Mouse (Mus musculus) CD4-positive helper T cell, adult 2 months (primary cell): ENCODE data around the gene Samd4.

ENCODE experiments used
- DNase-seq: peaks from one replicate; pipeline ENCODE4 v3.0.0-alpha.2; 2012; ENCODE audit warnings: low read depth, missing footprints, low spot score

Gene Samd4

GRCm38 (mm10) chr14:46908858-46909257, 26.2 kb downstream of the Samd4 start:
- no peak for DNase-seq

DNA sequence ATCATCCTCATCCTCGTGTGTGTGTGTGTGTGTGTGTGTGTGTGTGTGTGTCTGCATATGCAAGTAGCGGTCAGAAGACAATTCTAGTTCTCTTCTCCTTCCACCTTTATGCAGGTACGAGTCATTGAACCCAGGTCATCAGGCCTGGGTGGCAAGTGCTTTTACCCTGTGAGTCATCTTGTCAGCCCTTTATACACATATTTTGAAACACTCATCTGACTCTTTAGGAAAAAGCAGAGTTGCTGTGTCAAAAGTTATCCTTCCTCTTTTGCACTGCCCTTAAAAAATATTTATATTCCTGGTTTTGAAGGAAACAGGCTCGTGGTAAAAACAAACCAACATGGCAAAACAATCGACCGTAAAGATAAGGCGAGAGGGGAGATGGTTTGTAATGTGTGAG, 29.8 kb downstream of the Samd4 start:
- DNase-seq: no peak

DNA sequence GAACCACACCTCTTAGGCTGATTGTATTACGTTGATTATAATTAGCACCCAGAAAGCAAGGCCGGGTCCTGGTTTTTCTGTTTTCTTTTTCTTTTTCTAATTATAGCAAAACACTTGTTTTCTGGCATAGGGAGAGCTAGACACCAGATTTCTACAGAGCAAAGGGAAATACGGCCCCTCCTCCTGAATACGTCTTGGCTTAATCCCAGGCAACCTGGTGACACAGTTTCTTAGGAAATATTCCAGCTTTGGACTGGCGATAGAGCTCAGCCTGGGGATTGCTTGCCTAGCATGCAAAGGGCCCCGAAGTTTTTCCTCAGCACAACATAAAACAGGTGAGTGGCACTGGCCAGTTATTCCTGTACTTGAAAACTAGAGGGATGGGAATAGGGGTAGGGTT, 31.7 kb downstream of the Samd4 start:
- no peak for DNase-seq

- DNase-seq: no peak
These were observed 32.9 kb downstream of the Samd4 start for GRCm38 (mm10) chr14:46915555-46915954.

GRCm38 (mm10) chr14:46916581-46916980, 33.9 kb downstream of the Samd4 start:
- no peak for DNase-seq

- DNase-seq: no peak
These were observed 34.5 kb downstream of the Samd4 start for GRCm38 (mm10) chr14:46917136-46917535.

DNA sequence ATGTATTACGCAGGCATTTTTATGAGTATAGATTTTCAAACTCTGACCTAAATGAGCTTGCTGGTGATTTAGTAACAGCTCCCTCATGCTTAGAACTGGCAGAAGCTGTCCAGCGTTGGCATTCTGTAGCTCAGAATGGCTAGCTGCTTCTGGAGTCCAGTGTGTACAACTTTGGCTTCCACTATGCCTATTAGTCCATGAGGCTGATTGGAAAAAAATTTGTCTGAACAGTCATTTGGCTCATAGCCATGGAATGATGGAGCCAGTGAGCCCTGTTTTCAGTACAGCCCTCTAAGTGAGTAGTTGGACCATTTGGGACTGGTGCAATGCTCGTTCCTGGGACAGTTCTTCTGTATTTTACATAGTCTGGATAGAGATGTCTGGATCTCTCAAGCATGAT, 34.9 kb downstream of the Samd4 start:
- no peak for DNase-seq

DNA sequence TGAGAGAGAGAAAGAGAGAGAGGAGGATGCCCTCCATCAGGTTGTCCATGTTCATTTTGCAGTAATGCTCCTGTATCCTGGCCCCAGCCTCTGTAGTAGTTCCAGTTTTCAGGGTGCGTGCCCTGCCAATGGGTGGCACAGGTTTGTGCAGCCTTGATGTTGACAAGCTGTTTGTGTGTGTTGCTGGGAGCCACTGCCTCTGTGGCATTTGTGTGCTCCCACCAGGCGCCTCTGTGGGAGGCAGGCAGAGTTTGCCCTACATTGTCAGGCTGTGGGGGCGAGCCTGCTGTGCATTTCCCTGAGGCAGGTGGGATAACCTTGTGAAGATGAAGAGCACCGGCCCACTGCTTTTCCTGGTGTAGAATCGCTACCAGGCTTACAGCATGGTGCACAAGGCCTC, 37.8 kb downstream of the Samd4 start:
- DNase-seq: no peak

- no peak for DNase-seq
These were observed 38.7 kb downstream of the Samd4 start for GRCm38 (mm10) chr14:46921178-46921975.

DNA sequence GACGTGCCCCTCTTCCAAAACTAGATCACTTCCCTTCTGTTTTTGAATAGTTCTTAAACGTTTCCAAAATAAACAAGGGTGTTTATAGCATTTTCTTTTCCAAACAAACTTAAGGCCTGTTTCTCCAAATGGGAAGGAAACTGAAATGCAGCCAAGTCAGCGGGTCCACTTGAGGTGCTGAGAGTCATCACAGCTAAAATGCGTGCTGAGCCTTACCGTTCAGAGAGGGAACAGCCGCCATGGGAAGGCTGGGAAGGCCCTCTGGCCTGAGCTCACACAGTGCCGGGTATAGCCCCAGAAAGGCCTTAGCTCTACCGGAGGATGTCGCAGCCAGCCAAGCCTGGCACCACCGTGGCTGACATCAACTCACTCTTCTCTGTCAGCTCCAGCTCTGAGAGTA, 41.3 kb downstream of the Samd4 start:
- DNase-seq: no peak

GRCm38 (mm10) chr14:46924422-46924821, 41.8 kb downstream of the Samd4 start:
- no peak for DNase-seq

DNA sequence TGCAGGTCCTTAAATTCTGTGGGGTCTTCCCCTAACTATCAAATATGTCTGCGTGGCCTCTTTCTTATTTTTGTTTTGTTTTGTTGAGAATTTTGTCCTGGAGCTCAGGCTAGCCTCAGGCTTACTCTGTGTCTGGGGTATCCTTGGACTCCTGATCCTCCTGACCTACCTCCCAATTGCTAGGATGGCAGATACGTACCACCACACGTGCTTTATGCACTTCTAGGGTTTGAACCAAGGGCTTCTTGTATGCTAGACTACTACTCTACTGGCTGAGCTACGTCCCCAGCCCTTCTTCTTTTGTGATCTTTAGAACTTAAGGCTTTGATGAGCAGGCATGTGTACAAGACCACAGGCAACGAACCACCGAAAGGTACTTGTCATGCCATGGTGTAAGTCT, 45.9 kb downstream of the Samd4 start:
- no peak for DNase-seq

GRCm38 (mm10) chr14:46932121-46932520, 49.5 kb downstream of the Samd4 start:
- DNase-seq: no peak

DNA sequence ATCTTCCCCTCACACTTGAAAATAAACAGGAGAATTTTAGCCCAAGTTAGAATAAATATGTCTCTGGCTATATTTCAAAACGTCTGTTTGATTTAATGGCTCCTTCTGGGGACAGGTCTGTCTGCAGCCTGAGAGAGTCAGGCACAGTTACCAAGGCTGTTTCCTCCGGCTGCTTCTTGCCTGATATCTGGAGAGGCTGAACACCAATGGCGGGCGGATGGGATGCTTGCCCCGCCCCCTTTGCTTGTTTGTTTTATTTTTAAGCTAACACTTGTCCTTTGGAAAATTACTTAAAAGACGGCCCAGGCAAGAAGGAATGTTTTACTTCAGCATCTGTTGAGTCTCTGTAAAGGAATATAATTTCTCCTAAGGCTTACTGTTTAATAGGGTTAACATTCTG, 50.1 kb downstream of the Samd4 start:
- no peak for DNase-seq

GRCm38 (mm10) chr14:46941077-46941476, 58.4 kb downstream of the Samd4 start:
- no peak for DNase-seq

GRCm38 (mm10) chr14:46941896-46942812, 59.5 kb downstream of the Samd4 start:
- DNase-seq: no peak

- no peak for DNase-seq
These were observed 61.8 kb downstream of the Samd4 start for GRCm38 (mm10) chr14:46944411-46944810.

DNA sequence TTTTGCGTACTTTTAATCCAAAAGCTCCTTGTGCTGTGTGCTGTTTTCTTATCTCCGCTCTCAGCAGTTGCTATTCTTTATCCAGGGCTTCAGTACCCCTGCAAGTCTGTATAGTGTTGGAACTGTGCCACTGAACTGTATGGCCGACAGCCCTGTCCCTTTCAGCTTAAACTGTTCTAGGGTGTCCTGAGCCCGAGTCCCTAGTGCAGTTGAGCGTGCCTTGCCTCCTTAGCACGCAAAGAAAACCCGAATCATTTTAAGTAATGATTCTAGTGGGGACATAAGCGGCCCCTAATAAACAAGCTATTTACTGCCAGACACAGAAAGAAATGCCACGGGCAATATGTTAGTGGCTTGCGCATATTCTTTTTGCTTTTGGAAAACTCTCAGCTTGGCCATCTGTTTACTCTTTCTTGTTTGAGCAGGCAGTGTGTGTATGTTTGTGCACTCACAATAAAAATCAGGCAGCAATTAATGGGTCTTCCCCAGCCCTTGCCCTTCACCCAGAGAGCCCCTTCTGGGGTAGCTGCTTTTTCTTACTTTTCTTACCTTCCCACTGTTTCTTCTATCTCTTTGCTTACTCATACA, 63.3 kb downstream of the Samd4 start:
- DNase-seq: no peak

DNA sequence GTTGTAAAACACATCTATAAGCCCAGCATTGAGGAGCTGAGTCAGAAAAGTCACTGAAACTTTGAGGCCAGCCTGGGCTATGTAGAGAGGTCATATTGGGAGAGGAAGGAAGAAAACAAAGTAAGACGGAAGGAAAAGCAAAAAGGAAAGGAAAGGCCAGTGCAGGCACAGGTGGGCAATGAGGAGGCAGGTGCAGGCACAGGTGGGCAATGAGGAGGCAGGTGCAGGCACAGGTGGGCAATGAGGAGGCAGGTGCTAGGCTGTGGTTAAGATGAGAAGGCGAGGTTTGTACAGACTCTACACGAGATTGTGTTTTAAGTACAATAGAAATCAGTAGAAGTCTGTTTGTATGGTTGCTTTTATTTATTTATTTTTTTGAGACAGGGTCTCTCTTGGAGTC, 65.0 kb downstream of the Samd4 start:
- DNase-seq: no peak

- no peak for DNase-seq
These were observed 68.1 kb downstream of the Samd4 start for GRCm38 (mm10) chr14:46950527-46951384.

DNA sequence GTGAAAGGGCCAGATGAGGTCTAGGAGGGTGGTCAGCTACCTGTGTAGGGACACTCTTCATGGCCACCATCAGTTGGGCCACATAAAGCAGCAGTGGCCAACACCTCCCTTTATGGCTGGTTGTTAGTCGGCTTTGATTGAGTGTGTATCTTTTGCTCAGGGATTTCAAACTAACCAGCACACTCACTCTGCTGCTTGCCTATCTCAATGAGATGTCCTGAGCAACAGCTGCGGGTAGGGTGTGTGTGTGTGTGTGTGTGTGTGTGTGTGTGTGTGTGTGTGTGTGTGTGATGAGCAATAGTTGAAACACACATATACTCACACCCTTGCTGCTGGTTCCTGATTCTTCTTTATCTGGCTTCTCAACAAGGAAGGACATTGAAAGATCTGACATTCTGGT, 69.6 kb downstream of the Samd4 start:
- DNase-seq: no peak
